Mouse (Mus musculus): ENCODE measurements around the gene Ccnq. TPM values are rescaled to one million over a fixed set of nuclear protein-coding genes. Genes with fewer than 3 reads are reported as not detected.

The Ccnq gene
- total and polyA plus RNA-seq, 3 experiments, result 47.7 to 63.5 (median 55.5) TPM

DNA sequence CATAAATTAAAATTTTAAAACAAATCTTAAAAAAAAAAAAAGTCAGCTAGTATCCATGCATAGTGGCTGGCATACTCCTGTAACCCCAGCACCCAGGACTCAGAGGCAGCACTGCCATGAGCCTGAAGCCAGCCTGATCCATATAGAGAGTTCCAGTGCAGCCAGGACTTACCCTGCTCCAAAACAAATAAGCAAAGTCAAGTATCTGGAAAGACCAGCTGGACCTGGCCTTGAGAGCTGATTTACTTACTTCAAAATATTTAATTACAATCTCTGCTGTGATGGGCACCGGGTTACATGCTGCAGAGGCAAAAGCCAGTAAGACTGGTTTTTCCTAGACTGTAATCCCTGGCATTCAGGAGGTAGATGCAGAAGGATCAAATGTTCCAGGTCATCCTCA lies 26.7 kb downstream of the Ccnq start:
- no peaks in the 10 kb centered on the region for H3K4me1 ChIP-seq (ENCODE audit: control insufficient read depth in 1 of 2, insufficient read depth in 2 of 2)
- H3K9me3 ChIP-seq (replicated peaks; ENCODE audit: low read length), result no peaks in the 10 kb centered on the region
- H3K36me3 ChIP-seq (replicated peaks in 1 of 2; ENCODE audit: control insufficient read depth in 1 of 2, insufficient read depth in 1 of 2, low read length in 1 of 2), result no peaks in the 10 kb centered on the region
- no peak overlapping the region for H3K27ac ChIP-seq (ENCODE audit: insufficient read depth, low read depth)
- H3K27me3 ChIP-seq (replicated peaks), result peaks cover 20% of the 10 kb centered on the region
- dilution Hi-C loops (cut with MboI; ENCODE audit: extremely low pct_ligation_motif_present, extremely low pct_unique_long_range_greater_than_20kb, low sequenced_read_pairs) (no loop called here), in situ Hi-C loops (cut with MboI; ENCODE audit: low pct_ligation_motif_present, low pct_unique_long_range_greater_than_20kb, low sequenced_read_pairs) (no loop called here)
- no peak overlapping the region for H3K9ac ChIP-seq (ENCODE audit: insufficient read depth, low read depth)
- DNase-seq (ENCODE audit: extremely low read depth), result no peak
- no peak overlapping the region for H3K4me3 ChIP-seq (replicated peaks in 1 of 3; ENCODE audit: low read depth in 2 of 3, low read length in 2 of 3, poor library complexity in 1 of 3)
- H3K79me2 ChIP-seq (replicated peaks; ENCODE audit: control insufficient read depth, extremely low read depth, insufficient read depth, poor library complexity, severe bottlenecking), result no peaks in the 10 kb centered on the region
- H3K4me2 ChIP-seq (ENCODE audit: insufficient read depth, low read depth, poor library complexity, severe bottlenecking), result no peak overlapping the region
- TF ChIP-seq MAX (IDR thresholded peaks at IDR 0.05; ENCODE audit: low read length) (no peak), NRF1 (IDR thresholded peaks at IDR 0.05; ENCODE audit: low read depth, low read length) (no peak), CTCF (conservative IDR thresholded peaks at IDR 0.05 in 1 of 2, IDR thresholded peaks at IDR 0.05 in 1 of 2; ENCODE audit: low read depth in 2 of 2, low read length in 2 of 2) (no peak), TCF12 (IDR thresholded peaks at IDR 0.05; ENCODE audit: low read depth, low read length) (no peak), MYC (IDR thresholded peaks at IDR 0.05; ENCODE audit: low read depth, low read length) (no peak), RCOR1 (conservative IDR thresholded peaks at IDR 0.05; ENCODE audit: low read depth, low read length) (no peak), HCFC1 (IDR thresholded peaks at IDR 0.05; ENCODE audit: low read depth, low read length) (no peak), SIN3A (IDR thresholded peaks at IDR 0.05; ENCODE audit: low read length) (no peak), ZNF384 (IDR thresholded peaks at IDR 0.05; ENCODE audit: low read depth, low read length) (no peak), BHLHE40 (IDR thresholded peaks at IDR 0.05; ENCODE audit: low read depth, low read length) (no peak), JUN (IDR thresholded peaks at IDR 0.05; ENCODE audit: insufficient read depth, low read depth, low read length) (no peak), IRF4 (IDR thresholded peaks at IDR 0.05; ENCODE audit: low read depth, low read length) (no peak)

DNA sequence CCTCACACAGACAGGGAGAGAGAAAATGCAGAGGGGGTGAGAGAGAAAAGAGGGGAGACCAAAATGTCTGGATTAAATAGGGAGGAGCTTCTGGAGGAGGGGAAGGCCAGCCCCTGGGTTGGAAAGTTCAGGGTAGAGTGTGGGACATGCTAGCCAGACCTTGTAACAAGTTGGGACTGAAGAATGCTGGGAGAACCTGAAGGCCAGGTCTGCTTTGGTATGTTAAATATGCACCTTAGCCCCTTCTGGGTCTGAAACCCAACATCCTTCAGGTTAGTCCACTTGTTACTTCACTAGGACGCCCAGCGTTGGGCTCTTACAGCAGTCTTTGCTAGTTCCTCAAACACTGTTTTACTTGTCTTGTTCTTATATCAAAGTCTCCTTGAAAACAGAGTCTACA lies 30.1 kb downstream of the Ccnq start:
- Histone ChIP-seq H3K9me3 (replicated peaks; ENCODE audit: low read length) (no peaks in the 10 kb centered on the region), H3K4me1 (ENCODE audit: control insufficient read depth in 1 of 2, insufficient read depth in 2 of 2) (no peaks in the 10 kb centered on the region), H3K27me3 (replicated peaks) (peaks cover 8% of the 10 kb centered on the region), H3K9ac (ENCODE audit: insufficient read depth, low read depth) (no peak overlapping the region), H3K36me3 (replicated peaks in 1 of 2; ENCODE audit: control insufficient read depth in 1 of 2, insufficient read depth in 1 of 2, low read length in 1 of 2) (no peaks in the 10 kb centered on the region), H3K79me2 (replicated peaks; ENCODE audit: control insufficient read depth, extremely low read depth, insufficient read depth, poor library complexity, severe bottlenecking) (no peaks in the 10 kb centered on the region), H3K27ac (ENCODE audit: insufficient read depth, low read depth) (no peak overlapping the region), H3K4me3 (replicated peaks in 1 of 3; ENCODE audit: low read depth in 2 of 3, low read length in 2 of 3, poor library complexity in 1 of 3) (no peak overlapping the region), H3K4me2 (ENCODE audit: insufficient read depth, low read depth, poor library complexity, severe bottlenecking) (no peak overlapping the region)
- DNase-seq (ENCODE audit: extremely low read depth), result no peak
- dilution Hi-C loops (cut with MboI; ENCODE audit: extremely low pct_ligation_motif_present, extremely low pct_unique_long_range_greater_than_20kb, low sequenced_read_pairs) (no loop called here), in situ Hi-C loops (cut with MboI; ENCODE audit: low pct_ligation_motif_present, low pct_unique_long_range_greater_than_20kb, low sequenced_read_pairs) (no loop called here)
- TF ChIP-seq CTCF (conservative IDR thresholded peaks at IDR 0.05 in 1 of 2, IDR thresholded peaks at IDR 0.05 in 1 of 2; ENCODE audit: low read depth in 2 of 2, low read length in 2 of 2) (no peak), MAX (IDR thresholded peaks at IDR 0.05; ENCODE audit: low read length) (no peak), MXI1 (IDR thresholded peaks at IDR 0.05; ENCODE audit: low read depth, low read length) (no peak), EP300 (IDR thresholded peaks at IDR 0.05; ENCODE audit: low read length) (no peak), CHD2 (IDR thresholded peaks at IDR 0.05; ENCODE audit: low read length) (no peak), IRF4 (IDR thresholded peaks at IDR 0.05; ENCODE audit: low read depth, low read length) (no peak), ZNF384 (IDR thresholded peaks at IDR 0.05; ENCODE audit: low read depth, low read length) (no peak), POLR2A (IDR thresholded peaks at IDR 0.05; ENCODE audit: low read depth, low read length) (no peak)

Data from CH12.LX (cell line).